Mouse (Mus musculus) common myeloid progenitor, adult 5-6 weeks (primary cell): ENCODE data around the gene Pdilt. TPM values are rescaled to one million over a fixed set of nuclear protein-coding genes. Genes with fewer than 3 reads are reported as not detected.
"Not testable (repeated sequence)": the region's sequence is repeated elsewhere in the genome, so short reads cannot be mapped to it uniquely, and the experiment has no call there.

Experiments used
- ATAC-seq: replicated peaks from 2 replicates; pipeline ENCODE4 v1.8.0; 2016; ENCODE audit warnings: low read depth, mild to moderate bottlenecking, moderate TSS enrichment, inconsistent platforms; ENCODE audit not compliant: poor library complexity, severe bottlenecking
- total RNA-seq: library from RNA; stranded (forward); fragments of 200-1000, 187-1606 nt; gene quantifications from 2 replicates; pipeline ENCODE4 v1.2.3, GENCODE M21; 2017

Pdilt gene
- total RNA-seq: not detected in 2 replicates

GRCm38 (mm10) chr7:119523389-119523788, at the start of gene Pdilt:
TSS of gene Pdilt (minus strand) at chr7:119523489.
- no peak for ATAC-seq

- ATAC-seq: not testable (repeated sequence)
Observed at GRCm38 (mm10) chr7:119562476-119562875, 39.2 kb upstream of the Pdilt start.

- ATAC-seq: no peak
Observed at GRCm38 (mm10) chr7:119561441-119561840, 38.2 kb upstream of the Pdilt start.

- ATAC-seq: no peak
Observed at GRCm38 (mm10) chr7:119560452-119560835, 37.2 kb upstream of the Pdilt start.

GRCm38 (mm10) chr7:119559789-119560451, 36.6 kb upstream of the Pdilt start:
- no peak for ATAC-seq

GRCm38 (mm10) chr7:119554040-119554439, 30.8 kb upstream of the Pdilt start, which contains the start of gene Acsm2:
TSS of gene Acsm2 (plus strand) at chr7:119554340.
- ATAC-seq: no peak

- ATAC-seq: no peak
Observed at GRCm38 (mm10) chr7:119550471-119551222, 27.4 kb upstream of the Pdilt start.

- no peak for ATAC-seq
Observed at GRCm38 (mm10) chr7:119545572-119545971, 22.3 kb upstream of the Pdilt start.

- ATAC-seq: no peak
Observed at GRCm38 (mm10) chr7:119542445-119542844, 19.2 kb upstream of the Pdilt start.

GRCm38 (mm10) chr7:119534389-119534788, 11.1 kb upstream of the Pdilt start:
- no peak for ATAC-seq

GRCm38 (mm10) chr7:119532924-119533323, 9.6 kb upstream of the Pdilt start:
- no peak for ATAC-seq

GRCm38 (mm10) chr7:119528617-119529016, 5.3 kb upstream of the Pdilt start:
- no peak for ATAC-seq

GRCm38 (mm10) chr7:119527548-119527947, 4.3 kb upstream of the Pdilt start:
- ATAC-seq: no peak

- no peak for ATAC-seq
Observed at GRCm38 (mm10) chr7:119527135-119527534, 3.8 kb upstream of the Pdilt start.

GRCm38 (mm10) chr7:119526486-119526885, 3.2 kb upstream of the Pdilt start:
- ATAC-seq: no peak

- no peak for ATAC-seq
Observed at GRCm38 (mm10) chr7:119525881-119526281, 2.6 kb upstream of the Pdilt start.

GRCm38 (mm10) chr7:119522385-119522784, 904 bp downstream of the Pdilt start:
- ATAC-seq: no peak

- no peak for ATAC-seq
Observed at GRCm38 (mm10) chr7:119521816-119522215, 1.5 kb downstream of the Pdilt start.

GRCm38 (mm10) chr7:119519654-119520053, 3.6 kb downstream of the Pdilt start:
- peak; percentile 83; the same call in 1 of the 2 replicates for ATAC-seq

GRCm38 (mm10) chr7:119519163-119519562, 4.1 kb downstream of the Pdilt start, which contains the start of gene Acsm5:
TSS of gene Acsm5 (plus strand) at chr7:119519463.
- no peak for ATAC-seq

GRCm38 (mm10) chr7:119516272-119516558, 7.1 kb downstream of the Pdilt start:
- no peak for ATAC-seq
